Mouse (Mus musculus) MEL (cell line): Measurements from ENCODE around the gene Zfpl1. TPM values are rescaled to one million over a fixed set of nuclear protein-coding genes. Genes with fewer than 3 reads are reported as not detected.

Experiments used
- DNase-seq: peaks from one replicate; pipeline ENCODE4 v3.0.0; 2011; ENCODE audit warnings: low read depth, low spot score
- H3K27ac ChIP-seq: 2 replicates; pipeline ENCODE4 v1.5.1; 2012; ENCODE audit warnings: low read depth, mild to moderate bottlenecking, control low read depth, low read length, moderate library complexity; ENCODE audit not compliant: control insufficient read depth
- H3K27me3 ChIP-seq, 2 experiments: fragments of 150-350 bp in 1 of 2; sonication (generic) in 1 of 2; 2 replicates each; pipeline ENCODE4 v1.6.1; 2012; ENCODE audit warnings: low read length in 2 of 2, mild to moderate bottlenecking in 2 of 2, improper control_type of control experiment in 1 of 2, moderate library complexity in 1 of 2; ENCODE audit not compliant: insufficient read depth in 2 of 2, control insufficient read depth in 1 of 2
- H3K36me3 ChIP-seq, 2 experiments: 2 replicates each; pipeline ENCODE4 v1.6.1; 2012 to 2014; ENCODE audit warnings: low read length in 2 of 2, improper control_type of control experiment in 1 of 2, inconsistent platforms in 1 of 2, mild to moderate bottlenecking in 1 of 2; ENCODE audit not compliant: insufficient read depth in 2 of 2, control insufficient read depth in 1 of 2
- H3K4me1 ChIP-seq, 2 experiments: fragments of 150-350 bp in 1 of 2; sonication (generic) in 1 of 2; 2 replicates each; pipeline ENCODE4 v1.6.1; 2012; ENCODE audit warnings: low read length in 2 of 2, improper control_type of control experiment in 1 of 2, mild to moderate bottlenecking in 1 of 2; ENCODE audit not compliant: insufficient read depth in 2 of 2, control insufficient read depth in 1 of 2
- H3K4me3 ChIP-seq, 2 experiments: fragments of 150-350 bp in 1 of 2; sonication (generic) in 1 of 2; 2 replicates each; pipeline ENCODE4 v1.5.1; 2012; ENCODE audit warnings: low read depth in 2 of 2, low read length in 2 of 2, mild to moderate bottlenecking in 2 of 2, moderate library complexity in 2 of 2, control low read depth in 1 of 2, improper control_type of control experiment in 1 of 2; ENCODE audit not compliant: control insufficient read depth in 1 of 2, insufficient read depth in 1 of 2
- H3K79me2 ChIP-seq: 2 replicates; pipeline ENCODE4 v1.6.1; 2012; ENCODE audit warnings: mild to moderate bottlenecking, low read length, moderate library complexity; ENCODE audit not compliant: control insufficient read depth, poor library complexity, insufficient read depth
- H3K9ac ChIP-seq: 2 replicates; pipeline ENCODE4 v1.6.1; 2012; ENCODE audit warnings: low read depth, mild to moderate bottlenecking, control low read depth, low read length, moderate library complexity; ENCODE audit not compliant: control insufficient read depth, poor library complexity, severe bottlenecking
- H3K9me3 ChIP-seq: fragments of 150-350 bp; sonication (generic); replicated peaks from 2 replicates; pipeline ENCODE4 v1.6.1; 2012; ENCODE audit warnings: mild to moderate bottlenecking, low read length, improper control_type of control experiment, moderate library complexity; ENCODE audit not compliant: insufficient read depth
- BHLHE40 ChIP-seq: IDR thresholded peaks from 2 replicates; pipeline ENCODE4 v1.6.1; 2012; ENCODE audit warnings: low read depth, mild to moderate bottlenecking, inconsistent platforms, low read length, improper control_type of control experiment, borderline replicate concordance
- CHD1 ChIP-seq: IDR thresholded peaks from 2 replicates; pipeline ENCODE4 v1.6.1; 2012; ENCODE audit warnings: low read depth, mild to moderate bottlenecking, inconsistent platforms, low read length, improper control_type of control experiment
- E2F4 ChIP-seq: IDR thresholded peaks from 2 replicates; pipeline ENCODE4 v1.6.1; 2011; ENCODE audit warnings: low read depth, low read length, improper control_type of control experiment, borderline replicate concordance
- ELF1 ChIP-seq: IDR thresholded peaks from 2 replicates; pipeline ENCODE4 v1.6.1; 2014; ENCODE audit warnings: low read depth, mild to moderate bottlenecking, inconsistent platforms, low read length, improper control_type of control experiment, moderate library complexity
- EP300 ChIP-seq, 2 experiments: IDR thresholded peaks; 2 replicates each; pipeline ENCODE4 v1.6.1; 2011; ENCODE audit warnings: improper control_type of control experiment in 2 of 2, low read length in 2 of 2, low read depth in 1 of 2, mild to moderate bottlenecking in 1 of 2
- ETS1 ChIP-seq: IDR thresholded peaks from 2 replicates; pipeline ENCODE4 v1.6.1; 2012; ENCODE audit warnings: low read depth, mild to moderate bottlenecking, inconsistent platforms, low read length, improper control_type of control experiment, moderate library complexity
- GABPA ChIP-seq: IDR thresholded peaks from 2 replicates; pipeline ENCODE4 v1.6.1; 2012; ENCODE audit warnings: low read depth, mild to moderate bottlenecking, inconsistent platforms, low read length, improper control_type of control experiment, moderate library complexity
- GATA1 ChIP-seq: IDR thresholded peaks from 2 replicates; pipeline ENCODE4 v1.6.1; 2011; ENCODE audit warnings: low read depth, low read length, improper control_type of control experiment
- HCFC1 ChIP-seq: IDR thresholded peaks from 2 replicates; pipeline ENCODE4 v1.6.1; 2012; ENCODE audit warnings: low read depth, mild to moderate bottlenecking, inconsistent platforms, low read length, improper control_type of control experiment, moderate library complexity
- MAFK ChIP-seq: IDR thresholded peaks from 2 replicates; pipeline ENCODE4 v1.6.1; 2011; ENCODE audit warnings: low read depth, mild to moderate bottlenecking, low read length, improper control_type of control experiment, borderline replicate concordance
- MAX ChIP-seq: IDR thresholded peaks from 2 replicates; pipeline ENCODE4 v1.6.1; 2011; ENCODE audit warnings: low read length, improper control_type of control experiment
- MAZ ChIP-seq: IDR thresholded peaks from 2 replicates; pipeline ENCODE4 v1.6.1; 2012; ENCODE audit warnings: low read depth, mild to moderate bottlenecking, inconsistent platforms, low read length, improper control_type of control experiment
- MEF2A ChIP-seq: IDR thresholded peaks from 2 replicates; pipeline ENCODE4 v1.6.1; 2014; ENCODE audit warnings: low read depth, mild to moderate bottlenecking, inconsistent platforms, low read length, improper control_type of control experiment; ENCODE audit not compliant: poor library complexity, insufficient replicate concordance, severe bottlenecking; ENCODE audit errors: extremely low read depth
- MYB ChIP-seq: IDR thresholded peaks from 2 replicates; pipeline ENCODE4 v1.6.1; 2011; ENCODE audit warnings: mild to moderate bottlenecking, low read depth, low read length, improper control_type of control experiment
- MYC ChIP-seq: IDR thresholded peaks from 2 replicates; pipeline ENCODE4 v1.6.1; 2011; ENCODE audit warnings: low read depth, mild to moderate bottlenecking, low read length, improper control_type of control experiment, moderate library complexity
- NELFE ChIP-seq: IDR thresholded peaks from 2 replicates; pipeline ENCODE4 v1.6.1; 2011; ENCODE audit warnings: low read depth, low read length, improper control_type of control experiment
- NRF1 ChIP-seq: IDR thresholded peaks from 2 replicates; pipeline ENCODE4 v1.6.1; 2014; ENCODE audit warnings: low read depth, mild to moderate bottlenecking, inconsistent platforms, low read length, improper control_type of control experiment, moderate library complexity; ENCODE audit not compliant: poor library complexity, insufficient read depth, severe bottlenecking
- POLR2AphosphoS2 ChIP-seq: IDR thresholded peaks from 2 replicates; pipeline ENCODE4 v1.6.1; 2011; ENCODE audit warnings: low read length, improper control_type of control experiment
- RAD21 ChIP-seq: IDR thresholded peaks from 2 replicates; pipeline ENCODE4 v1.6.1; 2011; ENCODE audit warnings: mild to moderate bottlenecking, low read depth, low read length, improper control_type of control experiment
- RCOR1 ChIP-seq: IDR thresholded peaks from 2 replicates; pipeline ENCODE4 v1.6.1; 2012; ENCODE audit warnings: low read depth, mild to moderate bottlenecking, inconsistent platforms, low read length, improper control_type of control experiment
- SIN3A ChIP-seq: IDR thresholded peaks from 2 replicates; pipeline ENCODE4 v1.6.1; 2012; ENCODE audit warnings: low read length, improper control_type of control experiment, inconsistent platforms
- SMC3 ChIP-seq: IDR thresholded peaks from 2 replicates; pipeline ENCODE4 v1.6.1; 2011; ENCODE audit warnings: low read depth, low read length, improper control_type of control experiment
- TAL1 ChIP-seq: IDR thresholded peaks from 2 replicates; pipeline ENCODE4 v1.6.1; 2012; ENCODE audit warnings: mild to moderate bottlenecking, inconsistent platforms, low read length, moderate library complexity, mixed read lengths
- UBTF ChIP-seq: IDR thresholded peaks from 2 replicates; pipeline ENCODE4 v1.6.1; 2012; ENCODE audit warnings: low read depth, mild to moderate bottlenecking, inconsistent platforms, low read length, improper control_type of control experiment, moderate library complexity, borderline replicate concordance; ENCODE audit not compliant: insufficient read depth
- USF1 ChIP-seq: IDR thresholded peaks from 2 replicates; pipeline ENCODE4 v1.6.1; 2014; ENCODE audit warnings: low read depth, mild to moderate bottlenecking, inconsistent platforms, low read length, improper control_type of control experiment, moderate library complexity
- USF2 ChIP-seq, 2 experiments: IDR thresholded peaks; 2 replicates each; pipeline ENCODE4 v1.6.1; 2011 to 2012; ENCODE audit warnings: improper control_type of control experiment in 2 of 2, low read length in 2 of 2, borderline replicate concordance in 1 of 2, inconsistent platforms in 1 of 2, low read depth in 1 of 2, mild to moderate bottlenecking in 1 of 2; ENCODE audit not compliant: insufficient read depth in 1 of 2
- ZC3H11A ChIP-seq: IDR thresholded peaks from 2 replicates; pipeline ENCODE4 v1.6.1; 2012; ENCODE audit warnings: low read depth, mild to moderate bottlenecking, inconsistent platforms, low read length, improper control_type of control experiment
- ZMIZ1 ChIP-seq: IDR thresholded peaks from 2 replicates; pipeline ENCODE4 v1.6.1; 2012; ENCODE audit warnings: low read depth, mild to moderate bottlenecking, inconsistent platforms, low read length, improper control_type of control experiment, moderate library complexity
- ZNF384 ChIP-seq: IDR thresholded peaks from 2 replicates; pipeline ENCODE4 v1.6.1; 2012; ENCODE audit warnings: low read depth, mild to moderate bottlenecking, inconsistent platforms, low read length, improper control_type of control experiment
- polyA plus RNA-seq, 2 experiments: library from polyadenylated mRNA; stranded (reverse) in 1 of 2; unstranded in 1 of 2; fragments of >175 nt in 1 of 2; fragments of >200 nt in 1 of 2; gene quantifications; 2 replicates each; pipeline versions ENCODE4 v1.2.1 to v1.2.4; 2012; ENCODE audit warnings: low replicate concordance in 2 of 2, low read depth in 1 of 2; ENCODE audit not compliant: insufficient read length in 2 of 2, insufficient read depth in 1 of 2, missing spikeins in 1 of 2
- total RNA-seq: library from RNA; depleted of rRNA; stranded (reverse); fragments of 300-350 nt; gene quantifications from 2 replicates; pipeline ENCODE4 v1.2.3, GENCODE M21; 2012

Gene Zfpl1
- total and polyA plus RNA-seq, 3 experiments: 40.1 to 56.4 TPM; not detected in 1

DNA sequence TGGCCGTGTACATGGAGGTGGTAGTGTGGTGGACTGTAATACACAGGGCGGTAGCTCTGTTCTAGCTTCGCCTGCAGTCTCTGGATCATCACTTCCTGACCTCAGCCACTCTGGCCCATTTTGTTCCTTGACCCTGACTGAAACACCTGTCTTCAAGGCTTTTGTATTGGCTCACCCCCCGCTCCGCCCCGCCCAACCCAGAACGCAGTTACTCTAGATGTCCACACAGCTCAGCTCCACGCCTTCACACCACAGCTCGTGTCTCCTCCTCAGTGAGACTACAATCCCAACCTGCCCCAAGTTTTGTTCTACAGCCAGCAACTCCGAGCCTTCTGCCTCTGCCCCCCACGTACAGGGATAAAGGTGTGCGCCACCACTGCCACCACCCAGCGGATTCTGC lies 4.1 kb upstream of the Zfpl1 start:
- no peak overlapping the region for H3K9ac ChIP-seq
- no peak for DNase-seq
- TF ChIP-seq POLR2AphosphoS2: no peak
- TF ChIP-seq ZC3H11A: no peak
- TF ChIP-seq RCOR1: no peak
- TF ChIP-seq BHLHE40: no peak
- no peak for TF ChIP-seq SIN3A
- no peak for TF ChIP-seq MEF2A
- TF ChIP-seq GATA1: no peak
- no peak for TF ChIP-seq MYC
- TF ChIP-seq NELFE: no peak
- TF ChIP-seq TAL1: no peak
- TF ChIP-seq MAFK: no peak
- TF ChIP-seq ETS1: no peak
- TF ChIP-seq, all 39 proteins: peak for 0
- Histone ChIP-seq H3K27ac (no peak overlapping the region), H3K79me2 (peaks cover 30% of the 10 kb centered on the region), H3K4me3 (no peak overlapping the region), H3K27me3 (no peaks in the 10 kb centered on the region), H3K36me3 (peaks cover 0 to 24% of the 10 kb centered on the region in 2 experiments), H3K4me1 (peaks cover 0 to 2% of the 10 kb centered on the region in 2 experiments; a peak in 2 of 4 replicates), H3K9me3 (no peaks in the 10 kb centered on the region)

GRCm38 (mm10) chr19:6085417-6085879 lies 692 bp upstream of the Zfpl1 start:
- H3K4me3 ChIP-seq: peak overlapping the region; percentile 76 to 82
- no peaks in the 10 kb centered on the region for H3K9me3 ChIP-seq
- peak; percentile 91 for DNase-seq
- peak overlapping the region; percentile 90 for H3K9ac ChIP-seq
- peaks cover 33% of the 10 kb centered on the region for H3K79me2 ChIP-seq
- H3K4me1 ChIP-seq: peaks cover 0 to 5% of the 10 kb centered on the region in 2 experiments; a peak in 2 of 4 replicates
- H3K36me3 ChIP-seq: peaks cover 0 to 14% of the 10 kb centered on the region in 2 experiments
- H3K27ac ChIP-seq: peak overlapping the region; percentile 80
- no peaks in the 10 kb centered on the region for H3K27me3 ChIP-seq
- TF ChIP-seq NELFE (0 out of 2 replicates have a peak, but pooled peaks have one; percentile 40), ZC3H11A (no peak), USF2 (IDR thresholded peaks at IDR 0.05; ENCODE audit: borderline replicate concordance in 1 of 2, insufficient read depth in 1 of 2, low read depth in 1 of 2, low read length in 2 of 2) (no peak), GATA1 (0 out of 2 replicates have a peak, but pooled peaks have one; percentile 35), EP300 (IDR thresholded peaks at IDR 0.05; ENCODE audit: low read depth in 1 of 2, low read length in 2 of 2) (no peak), RAD21 (no peak), UBTF (no peak), ELF1 (peak; percentile 66), MAZ (no peak), MAFK (no peak), TAL1 (no peak), SIN3A (peak; percentile 66; the same call in 1 of the 2 replicates), ETS1 (no peak), GABPA (no peak), POLR2AphosphoS2 (no peak), HCFC1 (peak; percentile 68), NRF1 (no peak), E2F4 (no peak), USF1 (no peak), MYB (0 out of 2 replicates have a peak, but pooled peaks have one; percentile 23), SMC3 (no peak), ZMIZ1 (no peak), CHD1 (no peak), MAX (peak; percentile 58; the same call in 1 of the 2 replicates), ZNF384 (peak; percentile 99)
